Comparison of ENCODE assay signal across 41 mouse cellular contexts in the genomic region with DNA sequence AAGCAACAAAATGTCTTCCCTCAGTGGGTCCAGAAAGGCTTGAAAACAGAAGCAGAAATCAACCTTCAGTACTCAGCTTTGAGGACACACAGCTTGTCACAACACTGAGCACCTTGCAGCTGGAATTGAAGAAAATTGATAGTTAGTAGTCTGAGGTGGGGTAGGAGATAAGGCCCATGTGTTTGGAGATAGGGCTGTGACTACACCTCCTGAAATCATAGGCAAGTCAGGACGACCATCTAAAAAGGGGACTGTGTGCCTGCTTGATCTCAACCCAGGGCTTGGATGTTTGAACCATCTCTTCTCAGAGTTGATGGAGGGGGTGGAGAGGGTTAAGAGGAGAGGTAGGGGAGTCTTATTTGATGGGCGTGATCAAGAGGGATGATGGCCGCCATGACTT. TPM values are rescaled to one million over a fixed set of nuclear protein-coding genes. Genes with fewer than 3 reads are reported as not detected.
"Had no signal": no experiment of that assay in that cellular context is flagged by ENCODE, and none has a peak within 500 bp of the region (broad histone marks: within the 10 kb centered on the region; RNA-seq: fewer than 3 reads in every experiment).

No protein-coding gene starts in this region.

RNA-seq across cellular contexts. Expression of a gene that starts 29.8 kb away (rescaled TPM):
- total RNA-seq: heart, adult 2 months; heart, adult 8-10 months; heart, postnatal 10 days; heart, postnatal 14 days; heart, postnatal 25 days; heart, postnatal 36 days; heart, postnatal 4 days; hematopoietic stem cell, adult 5-6 weeks; hindbrain, postnatal 0 days; layer of hippocampus, adult 18-20 months; layer of hippocampus, adult 2 months; layer of hippocampus, adult 8-10 months; layer of hippocampus, postnatal 10 days; layer of hippocampus, postnatal 14 days; layer of hippocampus, postnatal 25 days had no signal
- polyA plus RNA-seq: heart, adult 2 months; heart, embryonic 10.5 days; heart, embryonic 11.5 days; heart, embryonic 12.5 days; heart, embryonic 13.5 days; heart, embryonic 14.5 days; heart, embryonic 15.5 days; heart, embryonic 16.5 days; heart, postnatal 0 days; hindbrain, embryonic 10.5 days; hindbrain, embryonic 11.5 days; hindbrain, embryonic 12.5 days; hindbrain, embryonic 13.5 days; hindbrain, embryonic 14.5 days; hindbrain, embryonic 15.5 days; hindbrain, embryonic 16.5 days; hindbrain, postnatal 0 days; inflammation-experienced regulatory T-cells, adult 6 months; intestine, embryonic 14.5 days; intestine, embryonic 15.5 days; intestine, embryonic 16.5 days; intestine, postnatal 0 days; kidney, adult 2 months; kidney, embryonic 14.5 days; kidney, embryonic 15.5 days; kidney, embryonic 16.5 days; kidney, postnatal 0 days; large intestine, adult 2 months had no signal
